Mouse (Mus musculus): ENCODE measurements at regions not wholly inside any gene's neighbourhood (a gene's known extent, or its start where the extent isn't known, plus 50 kb on each side); places are given as distances from the start of the nearest gene placed in this dataset.
"Not testable (repeated sequence)": the region's sequence is repeated elsewhere in the genome, so short reads cannot be mapped to it uniquely, and the experiment has no call there.

DNA sequence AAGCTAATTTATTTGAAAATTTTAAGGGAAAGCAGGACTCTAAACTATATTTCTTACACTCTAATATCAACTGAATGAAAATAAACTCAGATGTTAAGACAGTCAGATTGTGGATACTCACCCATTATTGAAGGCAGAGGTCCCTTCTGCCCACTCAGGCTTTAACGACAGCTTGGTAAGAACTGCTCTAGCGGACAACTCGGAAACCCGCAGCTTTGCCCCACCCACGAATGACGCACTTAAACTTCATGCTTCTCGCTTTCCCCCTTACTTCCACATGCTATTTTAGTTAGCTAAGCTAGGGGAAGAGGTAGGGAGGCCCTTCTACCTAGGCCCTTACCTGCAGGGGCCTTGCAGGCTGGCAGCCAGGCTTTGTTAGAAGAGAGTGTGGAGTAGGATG lies 50.8 kb upstream of the Elmo1 start:
- Histone ChIP-seq H3K27ac (ENCODE audit: low read length) (no peak overlapping the region), H3K36me3 (ENCODE audit: control insufficient read depth, insufficient read depth, low read length) (no peaks in the 10 kb centered on the region), H3K4me2 (replicated peaks; ENCODE audit: low read depth, low read length) (no peak overlapping the region), H3K9me3 (ENCODE audit: control insufficient read depth, low read depth, low read length) (no peaks in the 10 kb centered on the region), H3K4me1 (ENCODE audit: control insufficient read depth, insufficient read depth, low read length) (no peaks in the 10 kb centered on the region; the same call in 1 of the 2 replicates), H3K4me3 (ENCODE audit: low read depth, low read length) (no peak overlapping the region), H3K9ac (replicated peaks; ENCODE audit: low read depth, low read length) (no peak overlapping the region), H3K27me3 (ENCODE audit: control insufficient read depth, insufficient read depth, low read length) (no peaks in the 10 kb centered on the region)
- ATAC-seq (ENCODE audit: insufficient number of reproducible peaks, insufficient read depth, low FRiP score, low read depth) = no peak
- WGBS = 90% methylated on average over 7 of the region's 7 CpGs

DNA sequence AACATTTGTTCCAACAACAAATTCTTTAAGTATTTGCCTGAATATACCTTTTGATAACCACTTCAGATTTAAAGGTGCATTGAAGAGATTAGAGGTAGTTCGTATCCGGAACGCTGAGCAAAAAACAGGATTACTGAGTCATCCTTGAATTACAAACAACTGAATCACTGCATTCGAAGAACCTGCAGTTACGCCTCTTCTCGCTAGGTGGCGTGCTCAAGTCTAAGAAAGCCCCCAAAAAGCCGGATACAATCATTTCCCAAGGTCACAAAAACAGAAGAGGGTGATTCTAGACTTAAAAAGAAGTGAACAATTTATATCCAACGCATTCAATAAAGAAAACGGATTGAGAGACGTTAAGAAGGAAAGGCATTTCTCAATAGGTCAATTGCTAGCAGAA lies 51.9 kb upstream of the Elmo1 start:
- Histone ChIP-seq H3K27ac (ENCODE audit: low read length) (no peak overlapping the region), H3K9ac (replicated peaks; ENCODE audit: low read depth, low read length) (no peak overlapping the region), H3K4me3 (ENCODE audit: low read depth, low read length) (no peak overlapping the region), H3K4me2 (replicated peaks; ENCODE audit: low read depth, low read length) (no peak overlapping the region), H3K4me1 (ENCODE audit: control insufficient read depth, insufficient read depth, low read length) (no peaks in the 10 kb centered on the region; the same call in 1 of the 2 replicates), H3K36me3 (ENCODE audit: control insufficient read depth, insufficient read depth, low read length) (no peaks in the 10 kb centered on the region), H3K9me3 (ENCODE audit: control insufficient read depth, low read depth, low read length) (no peaks in the 10 kb centered on the region), H3K27me3 (ENCODE audit: control insufficient read depth, insufficient read depth, low read length) (no peaks in the 10 kb centered on the region)
- ATAC-seq (ENCODE audit: insufficient number of reproducible peaks, insufficient read depth, low FRiP score, low read depth) = no peak
- 31% methylated on average over 11 of the region's 11 CpGs for WGBS

DNA sequence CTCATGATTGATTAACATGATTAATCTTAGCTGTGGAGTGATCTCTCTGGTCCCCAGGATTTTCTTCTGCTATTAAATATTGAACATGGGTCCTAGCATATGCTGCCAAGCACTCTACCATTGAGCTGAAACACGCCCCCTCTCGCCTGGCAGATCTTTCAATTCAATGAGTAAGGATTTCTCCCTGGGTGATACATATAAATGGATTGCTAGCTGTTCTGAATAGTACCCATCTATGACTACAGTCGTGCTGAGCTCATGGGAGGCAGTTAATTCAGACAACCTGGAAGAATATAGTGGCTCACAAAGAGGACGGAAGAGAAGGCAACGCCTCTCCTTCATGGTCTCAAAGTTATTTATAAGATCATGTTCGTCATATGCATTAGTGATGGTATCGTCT lies 53.0 kb upstream of the Elmo1 start:
- H3K4me3 ChIP-seq (ENCODE audit: low read depth, low read length) = no peak overlapping the region
- H3K9me3 ChIP-seq (ENCODE audit: control insufficient read depth, low read depth, low read length) = no peaks in the 10 kb centered on the region
- H3K36me3 ChIP-seq (ENCODE audit: control insufficient read depth, insufficient read depth, low read length) = no peaks in the 10 kb centered on the region
- no peak overlapping the region for H3K27ac ChIP-seq (ENCODE audit: low read length)
- H3K4me1 ChIP-seq (ENCODE audit: control insufficient read depth, insufficient read depth, low read length) = no peaks in the 10 kb centered on the region; the same call in 1 of the 2 replicates
- H3K4me2 ChIP-seq (replicated peaks; ENCODE audit: low read depth, low read length) = no peak overlapping the region
- H3K27me3 ChIP-seq (ENCODE audit: control insufficient read depth, insufficient read depth, low read length) = no peaks in the 10 kb centered on the region
- 84% methylated on average over 7 of the region's 7 CpGs for WGBS
- no peak overlapping the region for H3K9ac ChIP-seq (replicated peaks; ENCODE audit: low read depth, low read length)
- ATAC-seq (ENCODE audit: insufficient number of reproducible peaks, insufficient read depth, low FRiP score, low read depth) = no peak

DNA sequence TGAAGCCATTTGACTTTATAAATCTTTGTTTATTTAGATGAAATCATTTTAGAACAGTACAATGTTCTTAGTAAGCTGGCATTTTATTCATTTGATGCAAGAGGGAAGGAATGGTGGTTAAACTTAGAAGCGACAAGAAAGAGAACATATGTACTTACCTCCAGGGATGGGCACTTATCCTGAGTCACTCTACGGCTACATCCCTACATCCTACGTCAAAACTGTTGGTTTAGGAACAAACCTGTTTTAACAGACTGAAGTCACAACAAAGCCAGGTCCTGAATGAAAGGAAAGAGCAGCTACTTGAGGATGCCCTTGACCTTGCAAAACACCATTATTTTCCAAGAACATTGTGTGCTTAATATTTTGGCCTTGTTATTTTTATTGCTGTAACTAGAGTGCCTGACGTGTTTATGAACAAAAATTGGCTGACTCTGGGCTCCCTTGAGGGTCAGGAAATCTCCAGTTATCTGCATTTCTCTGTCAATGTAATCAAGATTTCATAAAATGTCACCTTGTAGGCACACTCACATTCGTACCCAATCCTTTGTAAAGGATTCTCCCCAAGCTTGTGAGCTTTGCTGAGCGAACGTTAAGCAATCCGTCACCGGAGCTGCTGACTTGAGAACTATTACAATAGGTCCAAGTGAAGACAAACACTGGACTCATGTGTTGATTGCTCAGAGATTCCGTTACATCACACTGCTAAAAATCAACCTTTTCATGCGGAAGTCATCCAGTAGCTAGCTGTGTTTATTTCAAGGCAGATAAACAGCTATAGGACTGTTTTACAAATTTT lies 56.3 kb upstream of the Elmo1 start:
- Histone ChIP-seq H3K4me3 (ENCODE audit: low read depth, low read length) (no peak overlapping the region), H3K9ac (replicated peaks; ENCODE audit: low read depth, low read length) (no peak overlapping the region), H3K4me2 (replicated peaks; ENCODE audit: low read depth, low read length) (no peak overlapping the region), H3K27ac (ENCODE audit: low read length) (no peak overlapping the region), H3K27me3 (ENCODE audit: control insufficient read depth, insufficient read depth, low read length) (no peaks in the 10 kb centered on the region), H3K4me1 (ENCODE audit: control insufficient read depth, insufficient read depth, low read length) (no peaks in the 10 kb centered on the region), H3K36me3 (ENCODE audit: control insufficient read depth, insufficient read depth, low read length) (no peaks in the 10 kb centered on the region), H3K9me3 (ENCODE audit: control insufficient read depth, low read depth, low read length) (no peaks in the 10 kb centered on the region)
- 72% methylated on average over 11 of the region's 11 CpGs for WGBS
- no peak for ATAC-seq (ENCODE audit: insufficient number of reproducible peaks, insufficient read depth, low FRiP score, low read depth)

DNA sequence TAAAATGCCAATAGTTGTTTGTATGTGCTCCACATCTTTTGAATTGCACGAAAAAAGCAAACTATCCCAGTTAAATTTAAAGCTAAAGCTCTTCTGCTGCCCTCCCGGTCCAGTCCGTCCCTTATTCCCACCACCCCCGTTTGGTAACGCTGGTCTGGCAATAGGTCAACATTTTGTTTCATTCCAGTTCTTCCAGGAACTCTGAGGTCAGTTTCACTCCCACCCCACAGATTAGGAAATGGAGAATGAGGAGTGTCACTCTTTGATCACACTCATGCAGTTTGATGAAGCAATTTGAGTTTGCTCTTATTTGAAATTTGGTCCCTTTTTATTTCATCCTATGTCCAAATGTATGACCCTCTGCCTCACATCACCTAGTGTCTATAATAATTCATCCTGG lies 58.7 kb upstream of the Elmo1 start:
- no peaks in the 10 kb centered on the region for H3K4me1 ChIP-seq (ENCODE audit: control insufficient read depth, insufficient read depth, low read length)
- WGBS = 72% methylated on average over 5 of the region's 5 CpGs
- no peaks in the 10 kb centered on the region for H3K27me3 ChIP-seq (ENCODE audit: control insufficient read depth, insufficient read depth, low read length)
- no peak overlapping the region for H3K27ac ChIP-seq (ENCODE audit: low read length)
- H3K36me3 ChIP-seq (ENCODE audit: control insufficient read depth, insufficient read depth, low read length) = no peaks in the 10 kb centered on the region
- H3K4me3 ChIP-seq (ENCODE audit: low read depth, low read length) = no peak overlapping the region
- ATAC-seq (ENCODE audit: insufficient number of reproducible peaks, insufficient read depth, low FRiP score, low read depth) = no peak
- H3K4me2 ChIP-seq (replicated peaks; ENCODE audit: low read depth, low read length) = no peak overlapping the region
- no peaks in the 10 kb centered on the region for H3K9me3 ChIP-seq (ENCODE audit: control insufficient read depth, low read depth, low read length)
- no peak overlapping the region for H3K9ac ChIP-seq (replicated peaks; ENCODE audit: low read depth, low read length)

DNA sequence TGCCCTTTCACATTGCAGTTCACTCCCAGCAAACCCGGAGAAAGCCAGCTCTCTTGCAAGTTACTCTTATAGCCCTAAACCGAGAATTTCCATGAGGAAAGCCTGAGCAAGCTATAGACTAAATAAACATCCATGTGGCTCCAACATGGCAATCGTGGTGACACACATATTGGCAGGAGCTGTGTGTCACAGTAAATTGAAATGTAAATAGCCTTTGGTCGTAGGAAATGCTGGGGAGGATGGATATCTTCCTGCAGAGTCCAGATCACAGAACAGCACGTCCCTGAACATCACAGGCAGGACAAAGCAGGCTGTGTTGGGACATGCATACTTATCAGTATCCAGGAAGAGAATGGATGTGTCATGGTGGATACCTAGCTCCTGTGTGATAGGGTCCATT lies 59.3 kb upstream of the Elmo1 start:
- WGBS = 50% methylated on average over 5 of the region's 5 CpGs
- Histone ChIP-seq H3K27me3 (ENCODE audit: control insufficient read depth, insufficient read depth, low read length) (no peaks in the 10 kb centered on the region), H3K36me3 (ENCODE audit: control insufficient read depth, insufficient read depth, low read length) (no peaks in the 10 kb centered on the region), H3K9me3 (ENCODE audit: control insufficient read depth, low read depth, low read length) (no peaks in the 10 kb centered on the region), H3K9ac (replicated peaks; ENCODE audit: low read depth, low read length) (no peak overlapping the region), H3K27ac (ENCODE audit: low read length) (no peak overlapping the region), H3K4me2 (replicated peaks; ENCODE audit: low read depth, low read length) (no peak overlapping the region), H3K4me3 (ENCODE audit: low read depth, low read length) (no peak overlapping the region), H3K4me1 (ENCODE audit: control insufficient read depth, insufficient read depth, low read length) (no peaks in the 10 kb centered on the region)
- ATAC-seq (ENCODE audit: insufficient number of reproducible peaks, insufficient read depth, low FRiP score, low read depth) = no peak

DNA sequence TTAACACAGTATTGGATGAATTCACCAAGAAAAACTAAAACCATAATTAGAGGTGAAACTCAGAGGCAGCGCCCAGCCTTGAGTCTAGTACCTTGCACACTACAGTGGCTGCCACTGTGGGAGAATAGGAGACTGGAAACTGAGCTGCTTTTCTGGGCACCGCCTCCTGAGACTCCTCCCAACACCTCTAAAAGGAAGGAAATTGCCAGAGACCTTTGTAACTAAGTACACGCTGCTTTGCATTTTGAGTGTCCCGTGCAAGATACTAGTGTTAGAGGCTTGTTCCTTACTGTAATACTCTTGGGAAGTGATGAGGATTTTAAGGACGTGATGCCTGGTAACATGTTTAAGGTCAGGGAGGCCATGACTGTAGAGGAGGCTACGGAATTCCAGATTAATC lies 63.8 kb upstream of the Elmo1 start:
- ATAC-seq (ENCODE audit: insufficient number of reproducible peaks, insufficient read depth, low FRiP score, low read depth) = no peak
- 75% methylated on average over 6 of the region's 6 CpGs for WGBS
- Histone ChIP-seq H3K4me1 (ENCODE audit: control insufficient read depth, insufficient read depth, low read length) (no peaks in the 10 kb centered on the region), H3K9me3 (ENCODE audit: control insufficient read depth, low read depth, low read length) (no peaks in the 10 kb centered on the region), H3K27me3 (ENCODE audit: control insufficient read depth, insufficient read depth, low read length) (no peaks in the 10 kb centered on the region), H3K4me2 (replicated peaks; ENCODE audit: low read depth, low read length) (no peak overlapping the region), H3K27ac (ENCODE audit: low read length) (no peak overlapping the region), H3K9ac (replicated peaks; ENCODE audit: low read depth, low read length) (no peak overlapping the region), H3K36me3 (ENCODE audit: control insufficient read depth, insufficient read depth, low read length) (no peaks in the 10 kb centered on the region), H3K4me3 (ENCODE audit: low read depth, low read length) (no peak overlapping the region)

DNA sequence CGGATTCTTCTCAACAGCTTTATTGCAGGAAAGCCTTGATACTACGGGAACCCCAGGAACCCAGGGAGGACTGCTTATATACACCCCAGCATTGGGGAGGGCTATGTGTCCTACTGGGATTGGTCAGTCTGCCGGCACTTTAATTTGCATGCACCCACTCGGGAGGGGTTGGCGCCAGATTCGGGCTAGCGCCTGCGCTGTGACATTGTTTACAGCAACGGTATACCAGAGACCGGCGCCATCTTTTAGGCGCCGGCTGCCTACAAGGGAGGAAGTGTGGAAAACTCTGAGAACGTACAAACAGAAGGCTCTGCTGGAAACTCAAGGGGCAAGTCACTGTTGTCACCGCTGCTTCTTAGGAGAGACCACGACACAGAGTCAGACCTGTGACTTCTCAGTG lies 73.9 kb upstream of the Elmo1 start:
- ATAC-seq (ENCODE audit: insufficient number of reproducible peaks, insufficient read depth, low FRiP score, low read depth); H3K4me1 ChIP-seq (ENCODE audit: control insufficient read depth, insufficient read depth, low read length); H3K36me3 ChIP-seq (ENCODE audit: control insufficient read depth, insufficient read depth, low read length); H3K9ac ChIP-seq (replicated peaks; ENCODE audit: low read depth, low read length); H3K4me3 ChIP-seq (ENCODE audit: low read depth, low read length); H3K27ac ChIP-seq (ENCODE audit: low read length); H3K9me3 ChIP-seq (ENCODE audit: control insufficient read depth, low read depth, low read length); H3K27me3 ChIP-seq (ENCODE audit: control insufficient read depth, insufficient read depth, low read length); H3K4me2 ChIP-seq (replicated peaks; ENCODE audit: low read depth, low read length): not testable (repeated sequence)
- WGBS = 92% methylated on average over 16 of the region's 16 CpGs

DNA sequence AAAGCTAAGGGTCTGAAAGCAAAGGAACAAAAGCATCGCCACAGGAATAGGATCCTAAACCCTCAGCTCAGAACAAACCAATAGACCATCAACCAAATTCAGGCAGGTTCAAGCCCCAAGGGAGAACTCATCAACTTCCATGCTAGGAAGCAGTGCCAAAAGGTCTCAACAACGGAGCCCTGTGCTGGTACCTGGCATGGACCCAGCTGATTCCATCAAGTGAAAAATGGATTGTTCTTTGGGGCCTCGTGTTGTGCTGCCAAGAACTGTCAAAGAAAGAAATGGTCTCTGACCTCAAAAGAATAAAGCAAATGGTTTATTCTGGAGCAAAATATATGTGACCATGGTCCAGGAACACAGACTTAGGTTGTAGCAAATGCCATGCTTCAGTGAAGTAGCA lies 77.8 kb upstream of the Elmo1 start:
- no peak for ATAC-seq (ENCODE audit: insufficient number of reproducible peaks, insufficient read depth, low FRiP score, low read depth)
- Histone ChIP-seq H3K4me2 (replicated peaks; ENCODE audit: low read depth, low read length) (no peak overlapping the region), H3K4me1 (ENCODE audit: control insufficient read depth, insufficient read depth, low read length) (no peaks in the 10 kb centered on the region), H3K27ac (ENCODE audit: low read length) (no peak overlapping the region), H3K27me3 (ENCODE audit: control insufficient read depth, insufficient read depth, low read length) (no peaks in the 10 kb centered on the region), H3K36me3 (ENCODE audit: control insufficient read depth, insufficient read depth, low read length) (no peaks in the 10 kb centered on the region), H3K9ac (replicated peaks; ENCODE audit: low read depth, low read length) (no peak overlapping the region), H3K4me3 (ENCODE audit: low read depth, low read length) (no peak overlapping the region), H3K9me3 (ENCODE audit: control insufficient read depth, low read depth, low read length) (no peaks in the 10 kb centered on the region)
- 49% methylated on average over 3 of the region's 3 CpGs for WGBS
